ENCODE assay signal across 12 mouse cellular contexts in the genomic region with DNA sequence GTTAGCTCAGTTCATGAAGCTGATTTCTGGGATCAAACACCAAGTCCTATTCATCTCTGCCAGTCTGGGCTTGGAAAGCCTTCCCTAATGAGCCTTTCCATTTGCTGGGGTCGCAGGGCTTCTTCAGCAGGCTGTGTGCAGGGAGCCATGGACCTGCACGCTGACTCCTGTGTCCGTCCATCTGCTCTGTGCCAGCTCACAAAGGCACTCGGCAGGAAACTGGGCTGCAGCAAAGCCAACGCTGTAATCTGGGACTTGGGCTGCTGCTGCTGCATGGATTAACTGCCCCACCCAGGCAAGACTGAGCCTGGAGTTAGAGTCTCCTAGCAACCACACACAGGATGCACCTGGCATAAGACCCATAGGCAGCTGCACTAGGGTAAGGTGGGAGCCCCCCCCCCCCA. TPM values are rescaled to one million over a fixed set of nuclear protein-coding genes. Genes with fewer than 3 reads are reported as not detected.
DNase-seq lines count a peak whose midpoint lies in the region; ATAC-seq and TF ChIP-seq lines count a peak whose summit lies in the region.
"Had no signal": no experiment of that assay in that cellular context is flagged by ENCODE, and none has a peak within 500 bp of the region (broad histone marks: within the 10 kb centered on the region; RNA-seq: fewer than 3 reads in every experiment).

No protein-coding gene starts in this region.

- H3K4me2 ChIP-seq in forebrain, postnatal 0 days (ENCODE audit: low read depth) = no peak overlapping the region
- no peak overlapping the region for H3K4me2 ChIP-seq in midbrain, embryonic 11.5 days
- H3K4me2 ChIP-seq: heart, embryonic 15.5 days; kidney, embryonic 15.5 days; liver, embryonic 13.5 days had no signal

- H3K27me3 ChIP-seq in heart, embryonic 10.5 days (ENCODE audit: insufficient read depth, poor library complexity, severe bottlenecking) = peaks cover 19% of the 10 kb centered on the region; the same call in 1 of the 2 replicates
- H3K27me3 ChIP-seq in forebrain, postnatal 0 days (ENCODE audit: insufficient read depth, low read length) = no peaks in the 10 kb centered on the region
- 0 out of 2 replicates have a peak, but pooled peaks cover 2% of the 10 kb centered on the region for H3K27me3 ChIP-seq in midbrain, embryonic 11.5 days (ENCODE audit: control insufficient read depth, insufficient read depth, low read length)
- H3K27me3 ChIP-seq: CH12.LX; heart, embryonic 15.5 days; kidney, embryonic 15.5 days had no signal

- peak; percentile 46; the same call in 1 of the 2 replicates for ATAC-seq in forebrain, postnatal 0 days
- ATAC-seq in midbrain, embryonic 11.5 days (ENCODE audit: low FRiP score) = peak; percentile 56

- peak overlapping the region; percentile 16; the same call in 1 of the 2 replicates for H3K27ac ChIP-seq in heart, embryonic 10.5 days
- H3K27ac ChIP-seq in forebrain, postnatal 0 days (ENCODE audit: low read depth, low read length) = no peak overlapping the region
- peak overlapping the region; percentile 52 for H3K27ac ChIP-seq in midbrain, embryonic 11.5 days (ENCODE audit: low read depth, low read length)
- H3K27ac ChIP-seq: heart, embryonic 15.5 days; kidney, embryonic 15.5 days; liver, embryonic 13.5 days had no signal

- H3K9ac ChIP-seq in forebrain, postnatal 0 days = no peak overlapping the region
- no peak overlapping the region for H3K9ac ChIP-seq in midbrain, embryonic 11.5 days (ENCODE audit: low read length)
- H3K9ac ChIP-seq: heart, embryonic 15.5 days; kidney, embryonic 15.5 days; liver, embryonic 13.5 days had no signal

- DNase-seq in heart, embryonic 10.5 days (ENCODE audit: low spot score) = no peak
- no peak for DNase-seq in heart, adult 18-20 months
- DNase-seq in forebrain, postnatal 0 days = no peak
- DNase-seq in midbrain, embryonic 11.5 days (ENCODE audit: low spot score, missing footprints) = peak; percentile 85
- peak; percentile 81 for DNase-seq in thymus, postnatal 0 days (ENCODE audit: low spot score)
- no peak for DNase-seq in left cerebral cortex, adult 8-10 months (ENCODE audit: low spot score in 2 of 2)
- DNase-seq in kidney, postnatal 10 days = no peak
- DNase-seq in left cerebral cortex, adult 11 months (ENCODE audit: low spot score) = no peak
- DNase-seq: liver, embryonic 13.5 days had no signal

- peaks cover 15% of the 10 kb centered on the region for H3K36me3 ChIP-seq in heart, embryonic 10.5 days
- H3K36me3 ChIP-seq in forebrain, postnatal 0 days (ENCODE audit: insufficient read depth) = peaks cover 20% of the 10 kb centered on the region
- H3K36me3 ChIP-seq in midbrain, embryonic 11.5 days (ENCODE audit: control insufficient read depth, insufficient read depth, low read length) = peaks cover 6% of the 10 kb centered on the region; the same call in 1 of the 2 replicates

- H3K9me3 ChIP-seq in heart, embryonic 10.5 days = no peaks in the 10 kb centered on the region
- H3K9me3 ChIP-seq in forebrain, postnatal 0 days (ENCODE audit: low read length) = no peaks in the 10 kb centered on the region
- H3K9me3 ChIP-seq in midbrain, embryonic 11.5 days (ENCODE audit: control insufficient read depth, low read length) = no peaks in the 10 kb centered on the region
- H3K9me3 ChIP-seq: heart, embryonic 15.5 days; kidney, embryonic 15.5 days; liver, embryonic 13.5 days had no signal

- TF ChIP-seq CTCF in forebrain, postnatal 0 days (IDR thresholded peaks at IDR 0.05; ENCODE audit: low read depth) = no peak

- H3K4me1 ChIP-seq in heart, embryonic 10.5 days = peaks cover 55% of the 10 kb centered on the region
- no peaks in the 10 kb centered on the region for H3K4me1 ChIP-seq in forebrain, postnatal 0 days (ENCODE audit: insufficient read depth)
- H3K4me1 ChIP-seq in midbrain, embryonic 11.5 days (ENCODE audit: control insufficient read depth, insufficient read depth, low read length) = peaks cover 41% of the 10 kb centered on the region

- WGBS in heart, embryonic 10.5 days = 52% methylated on average over 5 of the region's 5 CpGs
- WGBS in forebrain, postnatal 0 days = 12% methylated on average over 5 of the region's 5 CpGs
- WGBS in midbrain, embryonic 11.5 days = 12% methylated on average over 5 of the region's 5 CpGs

- no peak overlapping the region for H3K4me3 ChIP-seq in heart, embryonic 10.5 days
- no peak overlapping the region for H3K4me3 ChIP-seq in forebrain, postnatal 0 days (ENCODE audit: low read depth, low read length)
- H3K4me3 ChIP-seq in midbrain, embryonic 11.5 days (ENCODE audit: low read depth, low read length) = no peak overlapping the region
- H3K4me3 ChIP-seq: heart, embryonic 15.5 days; kidney, embryonic 15.5 days; liver, embryonic 13.5 days had no signal

RNA-seq across cellular contexts. Expression of gene Ankrd40, which starts 16.2 kb away (rescaled TPM):
- 16.3 and 20.3 TPM in 2 replicates for polyA plus RNA-seq in heart, embryonic 10.5 days (2016; fragmentation: Nextera tagmentation; extraction: Ambion mirVana)
- total RNA-seq in heart, adult 18-20 months (2021) = 100 to 1,000 TPM; 274 to 280 TPM
- 45.5 and 51.8 TPM in 2 replicates for total RNA-seq in forebrain, postnatal 0 days (2014; rRNA removed)
- 13.7 and 15.0 TPM in 2 replicates for polyA plus RNA-seq in forebrain, postnatal 0 days (2015; fragmentation: Nextera tagmentation; extraction: Ambion mirVana)
- polyA plus RNA-seq in midbrain, embryonic 11.5 days (2014; fragmentation: Nextera tagmentation; extraction: Ambion mirVana) = 21.5 and 27.4 TPM in 2 replicates
- 16.2 and 20.0 TPM in 2 replicates for polyA plus RNA-seq in thymus, postnatal 0 days (2015; fragmentation: Nextera tagmentation; extraction: Ambion mirVana)
- total RNA-seq in left cerebral cortex, adult 8-10 months (2022) = 100 to 1,000 TPM; 136 to 147 (median 145) TPM

RNA-seq across cellular contexts. Expression of gene Luc7l3, which starts 22.2 kb away (rescaled TPM):
- 66.3 and 93.4 TPM in 2 replicates for polyA plus RNA-seq in heart, embryonic 10.5 days (2016; fragmentation: Nextera tagmentation; extraction: Ambion mirVana)
- total RNA-seq in heart, adult 18-20 months (2021) = 10 to 100 TPM; 31.4 to 34.7 TPM
- 88.8 and 108 TPM in 2 replicates for total RNA-seq in forebrain, postnatal 0 days (2014; rRNA removed)
- 76.8 and 87.2 TPM in 2 replicates for polyA plus RNA-seq in forebrain, postnatal 0 days (2015; fragmentation: Nextera tagmentation; extraction: Ambion mirVana)
- 113 and 130 TPM in 2 replicates for polyA plus RNA-seq in midbrain, embryonic 11.5 days (2014; fragmentation: Nextera tagmentation; extraction: Ambion mirVana)
- 124 and 132 TPM in 2 replicates for polyA plus RNA-seq in thymus, postnatal 0 days (2015; fragmentation: Nextera tagmentation; extraction: Ambion mirVana)
- 100 to 1,000 TPM in 2 of 4 experiments, 10 to 100 TPM in 2; 83.7 to 111 (median 97.4) TPM for total RNA-seq in left cerebral cortex, adult 8-10 months (2022)

RNA-seq across cellular contexts. Expression of gene Abcc3, which starts 48.8 kb away (rescaled TPM):
- polyA plus RNA-seq in heart, embryonic 10.5 days (2016; fragmentation: Nextera tagmentation; extraction: Ambion mirVana) = 0.48 and 0.88 TPM in 2 replicates
- total RNA-seq in heart, adult 18-20 months (2021) = 1 to 10 TPM; 1.7 to 1.8 TPM
- 1.1 and 1.6 TPM in 2 replicates for total RNA-seq in forebrain, postnatal 0 days (2014; rRNA removed)
- polyA plus RNA-seq in forebrain, postnatal 0 days (2015; fragmentation: Nextera tagmentation; extraction: Ambion mirVana) = 0.97 and 0.98 TPM in 2 replicates
- 0.47 and 0.49 TPM in 2 replicates for polyA plus RNA-seq in midbrain, embryonic 11.5 days (2014; fragmentation: Nextera tagmentation; extraction: Ambion mirVana)
- 2.6 and 2.8 TPM in 2 replicates for polyA plus RNA-seq in thymus, postnatal 0 days (2015; fragmentation: Nextera tagmentation; extraction: Ambion mirVana)
- total RNA-seq in left cerebral cortex, adult 8-10 months (2022) = 1 to 10 TPM; 2.4 to 8.0 (median 3.4) TPM

Comparison
In these comparisons a context has a peak if more than half of its experiments do, and no peak if none do; other contexts are left out.
1. DNase-seq: peak in midbrain, embryonic 11.5 days (single experiment) and thymus, postnatal 0 days (single experiment); none in heart, embryonic 10.5 days (single experiment), heart, adult 18-20 months (0 of 2), forebrain, postnatal 0 days (single experiment), left cerebral cortex, adult 8-10 months (0 of 2), kidney, postnatal 10 days (single experiment) and left cerebral cortex, adult 11 months (single experiment).